Mouse (Mus musculus): ENCODE measurements around the gene Nxph3. TPM values are rescaled to one million over a fixed set of nuclear protein-coding genes. Genes with fewer than 3 reads are reported as not detected.
"Not testable (repeated sequence)": the region's sequence is repeated elsewhere in the genome, so short reads cannot be mapped to it uniquely, and the experiment has no call there.

Nxph3 gene
- total RNA-seq, 2 experiments from 2014 or later = not detected

GRCm38 (mm10) chr11:95520456-95521072 lies 6.2 kb upstream of the Nxph3 start:
- ATAC-seq (replicated peaks; ENCODE audit: low FRiP score, poor library complexity, severe bottlenecking) = peak; percentile 85

GRCm38 (mm10) chr11:95519996-95520395 lies 5.6 kb upstream of the Nxph3 start:
- no peak for ATAC-seq (replicated peaks; ENCODE audit: low FRiP score, poor library complexity, severe bottlenecking)

GRCm38 (mm10) chr11:95519299-95519698 lies 4.9 kb upstream of the Nxph3 start:
- no peak for ATAC-seq (replicated peaks; ENCODE audit: low FRiP score, poor library complexity, severe bottlenecking)

GRCm38 (mm10) chr11:95517162-95517561 lies 2.8 kb upstream of the Nxph3 start:
- ATAC-seq (replicated peaks; ENCODE audit: low FRiP score, poor library complexity, severe bottlenecking) = no peak

- ATAC-seq (replicated peaks; ENCODE audit: low FRiP score, poor library complexity, severe bottlenecking) = no peak
Measured at GRCm38 (mm10) chr11:95516491-95516911, 2.1 kb upstream of the Nxph3 start.

GRCm38 (mm10) chr11:95515376-95516323 lies 1.3 kb upstream of the Nxph3 start:
- ATAC-seq (replicated peaks; ENCODE audit: low FRiP score, poor library complexity, severe bottlenecking) = no peak

GRCm38 (mm10) chr11:95513461-95514297 lies 691 bp downstream of the Nxph3 start:
- no peak for ATAC-seq (replicated peaks; ENCODE audit: low FRiP score, poor library complexity, severe bottlenecking)

- ATAC-seq (replicated peaks; ENCODE audit: low FRiP score, poor library complexity, severe bottlenecking) = no peak
Measured at GRCm38 (mm10) chr11:95512383-95512782, 2.0 kb downstream of the Nxph3 start.

GRCm38 (mm10) chr11:95511919-95512318 lies 2.5 kb downstream of the Nxph3 start:
- no peak for ATAC-seq (replicated peaks; ENCODE audit: low FRiP score, poor library complexity, severe bottlenecking)

- no peak for ATAC-seq (replicated peaks; ENCODE audit: low FRiP score, poor library complexity, severe bottlenecking)
Measured at GRCm38 (mm10) chr11:95510631-95511030, 3.7 kb downstream of the Nxph3 start.

- 0 out of 2 replicates have a peak, but pooled peaks have one; percentile 10 for ATAC-seq (replicated peaks; ENCODE audit: low FRiP score, poor library complexity, severe bottlenecking)
Measured at GRCm38 (mm10) chr11:95509126-95509717, 5.1 kb downstream of the Nxph3 start.

GRCm38 (mm10) chr11:95508211-95508926 lies 6.0 kb downstream of the Nxph3 start:
- ATAC-seq (replicated peaks; ENCODE audit: low FRiP score, poor library complexity, severe bottlenecking) = no peak

GRCm38 (mm10) chr11:95507785-95508184 lies 6.6 kb downstream of the Nxph3 start:
- ATAC-seq (replicated peaks; ENCODE audit: low FRiP score, poor library complexity, severe bottlenecking) = no peak

- ATAC-seq (replicated peaks; ENCODE audit: low FRiP score, poor library complexity, severe bottlenecking) = no peak
Measured at GRCm38 (mm10) chr11:95507041-95507716, 7.2 kb downstream of the Nxph3 start.

GRCm38 (mm10) chr11:95504271-95504731 lies 10.1 kb downstream of the Nxph3 start:
- no peak for ATAC-seq (replicated peaks; ENCODE audit: low FRiP score, poor library complexity, severe bottlenecking)

GRCm38 (mm10) chr11:95503581-95504180 lies 10.7 kb downstream of the Nxph3 start:
- no peak for ATAC-seq (replicated peaks; ENCODE audit: low FRiP score, poor library complexity, severe bottlenecking)

GRCm38 (mm10) chr11:95501826-95502225 lies 12.5 kb downstream of the Nxph3 start:
- not testable (repeated sequence) for ATAC-seq (replicated peaks; ENCODE audit: low FRiP score, poor library complexity, severe bottlenecking)

- ATAC-seq (replicated peaks; ENCODE audit: low FRiP score, poor library complexity, severe bottlenecking) = no peak
Measured at GRCm38 (mm10) chr11:95500836-95501235, 13.5 kb downstream of the Nxph3 start.
